Mouse (Mus musculus) hindbrain, embryonic 16.5 days (tissue): ENCODE results near the gene Zfp36l1. TPM values are rescaled to one million over a fixed set of nuclear protein-coding genes. Genes with fewer than 3 reads are reported as not detected.

ENCODE experiments used
- ATAC-seq: fragments of 200-750 bp; cut with Nextera tagmentation; 2 replicates; pipeline ENCODE4 v1.8.0; 2017; ENCODE audit warnings: moderate TSS enrichment, moderate library complexity
- H3K27ac ChIP-seq: fragments of 300-500 bp; sonication (generic); 2 replicates; pipeline ENCODE4 v1.5.1; 2014; ENCODE audit warnings: low read depth, mild to moderate bottlenecking, control low read depth, low read length, moderate library complexity
- H3K27me3 ChIP-seq: fragments of 300-500 bp; sonication (generic); replicated peaks from 2 replicates; pipeline ENCODE4 v1.6.1; 2014; ENCODE audit warnings: low read length; ENCODE audit not compliant: control insufficient read depth, insufficient read depth
- H3K36me3 ChIP-seq: fragments of 300-500 bp; sonication (generic); 2 replicates; pipeline ENCODE4 v1.6.1; 2014; ENCODE audit warnings: mild to moderate bottlenecking, low read length, moderate library complexity, mixed read lengths; ENCODE audit not compliant: control insufficient read depth, insufficient read depth
- H3K4me1 ChIP-seq: fragments of 300-500 bp; sonication (generic); 2 replicates; pipeline ENCODE4 v1.6.1; 2014; ENCODE audit warnings: low read depth, low read length; ENCODE audit not compliant: control insufficient read depth, insufficient read depth
- H3K4me2 ChIP-seq: fragments of 300-500 bp; sonication (generic); 2 replicates; pipeline ENCODE4 v1.6.1; 2014; ENCODE audit warnings: mild to moderate bottlenecking, low read length, control low read depth, moderate library complexity
- H3K4me3 ChIP-seq: fragments of 300-500 bp; sonication (generic); 2 replicates; pipeline ENCODE4 v1.5.1; 2014; ENCODE audit warnings: mild to moderate bottlenecking, low read length, control low read depth, moderate library complexity
- H3K9ac ChIP-seq: fragments of 300-500 bp; sonication (generic); 2 replicates; pipeline ENCODE4 v1.6.1; 2014; ENCODE audit warnings: low read depth, mild to moderate bottlenecking, control low read depth, low read length, moderate library complexity
- H3K9me3 ChIP-seq: fragments of 300-500 bp; sonication (generic); 2 replicates; pipeline ENCODE4 v1.6.1; 2014; ENCODE audit warnings: mild to moderate bottlenecking, low read length, moderate library complexity; ENCODE audit not compliant: control insufficient read depth
- WGBS: fragments of 180-500 bp; shearing (Covaris S2); extraction: QIAGEN DNeasy Blood & Tissue Kit; methylation state at CpG from one replicate; pipeline ENCODE4 v1.1.7; 2014; 5-methylcytosine and 5-hydroxymethylcytosine counted together
- polyA plus RNA-seq: library from polyadenylated mRNA; unstranded; fragments of >200 nt; fragmentation: Nextera tagmentation; extraction: Ambion mirVana; gene quantifications from 2 replicates; pipeline ENCODE4 v1.2.1, GENCODE M21; 2015

The Zfp36l1 gene
- polyA plus RNA-seq, 1 experiment from 2014 or later, result 38.0 TPM

DNA sequence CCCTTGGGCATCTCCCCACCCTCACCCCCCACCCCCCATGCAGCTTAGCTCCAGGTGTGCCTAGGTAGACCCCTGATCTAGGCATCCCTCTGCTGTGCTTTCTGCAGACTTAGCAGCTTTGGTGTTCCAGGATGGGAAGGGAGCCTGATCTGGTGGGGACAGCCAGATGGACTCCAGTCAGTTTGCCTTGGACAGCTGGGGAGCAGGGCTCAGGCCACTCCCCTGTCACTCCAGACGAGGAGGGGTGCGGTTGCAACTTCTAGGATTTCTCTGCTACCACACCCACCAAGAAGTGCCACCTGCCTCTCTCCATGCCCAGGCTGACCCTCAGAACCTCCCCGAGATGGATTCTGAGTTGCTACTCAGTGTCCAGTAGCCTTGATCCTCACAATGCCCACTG is 11.4 kb upstream of the Zfp36l1 start:
- Histone ChIP-seq H3K4me1 (peaks cover 10% of the 10 kb centered on the region), H3K36me3 (no peaks in the 10 kb centered on the region), H3K9me3 (no peaks in the 10 kb centered on the region), H3K4me2 (no peak overlapping the region), H3K27ac (no peak overlapping the region; the same call in 1 of the 2 replicates), H3K4me3 (no peak overlapping the region), H3K9ac (no peak overlapping the region), H3K27me3 (no peaks in the 10 kb centered on the region)
- WGBS, result 57% methylated on average over 3 of the region's 3 CpGs
- no peak for ATAC-seq

GRCm38 (mm10) chr12:80123227-80123803 is 10.5 kb upstream of the Zfp36l1 start:
- Histone ChIP-seq H3K27ac (peak overlapping the region; percentile 59; the same call in 1 of the 2 replicates), H3K4me1 (peaks cover 10% of the 10 kb centered on the region), H3K9me3 (no peaks in the 10 kb centered on the region), H3K36me3 (no peaks in the 10 kb centered on the region), H3K27me3 (no peaks in the 10 kb centered on the region), H3K4me3 (no peak overlapping the region), H3K4me2 (no peak overlapping the region), H3K9ac (no peak overlapping the region)
- peak; percentile 70; the same call in 1 of the 2 replicates for ATAC-seq
- 33% methylated on average over 4 of the region's 4 CpGs for WGBS

DNA sequence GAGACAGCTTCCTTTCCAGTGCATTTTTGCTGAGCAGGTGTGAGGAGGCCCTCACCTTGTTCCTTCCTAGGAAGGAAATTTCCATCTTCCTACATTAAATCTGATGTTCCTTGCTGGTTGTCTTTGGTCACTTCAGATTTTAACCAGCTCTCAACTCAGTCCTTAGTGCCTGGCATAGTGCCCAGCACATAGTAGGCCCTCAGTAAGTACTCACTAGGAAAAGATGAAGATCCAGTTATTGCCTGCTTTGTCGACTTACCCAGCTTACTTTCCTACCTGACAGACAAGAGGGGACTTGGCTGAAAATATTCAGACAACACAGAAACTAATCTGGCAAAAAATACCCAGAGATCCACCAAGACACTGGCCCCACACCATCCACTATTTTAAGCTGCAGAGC is 8.6 kb upstream of the Zfp36l1 start:
- H3K4me2 ChIP-seq, result no peak overlapping the region
- no peak for ATAC-seq
- 91% methylated on average over 1 of the region's 1 CpGs for WGBS
- no peak overlapping the region for H3K4me3 ChIP-seq
- H3K9ac ChIP-seq, result no peak overlapping the region
- no peak overlapping the region for H3K27ac ChIP-seq
- no peaks in the 10 kb centered on the region for H3K27me3 ChIP-seq
- no peaks in the 10 kb centered on the region for H3K9me3 ChIP-seq
- H3K4me1 ChIP-seq, result peaks cover 13% of the 10 kb centered on the region
- no peaks in the 10 kb centered on the region for H3K36me3 ChIP-seq

GRCm38 (mm10) chr12:80118588-80118987 is 5.8 kb upstream of the Zfp36l1 start:
- Histone ChIP-seq H3K9me3 (no peaks in the 10 kb centered on the region), H3K27ac (no peak overlapping the region), H3K4me2 (no peak overlapping the region), H3K4me1 (peaks cover 25% of the 10 kb centered on the region), H3K27me3 (peaks cover 5% of the 10 kb centered on the region), H3K36me3 (no peaks in the 10 kb centered on the region), H3K9ac (no peak overlapping the region), H3K4me3 (no peak overlapping the region)
- WGBS, result 98% methylated on average over 1 of the region's 1 CpGs
- ATAC-seq, result no peak

GRCm38 (mm10) chr12:80116206-80117112 is 3.6 kb upstream of the Zfp36l1 start:
- Histone ChIP-seq H3K36me3 (no peaks in the 10 kb centered on the region), H3K9me3 (no peaks in the 10 kb centered on the region), H3K27me3 (peaks cover 8% of the 10 kb centered on the region), H3K4me1 (peaks cover 20% of the 10 kb centered on the region), H3K27ac (peak overlapping the region; percentile 86), H3K9ac (peak overlapping the region; percentile 86), H3K4me2 (peak overlapping the region; percentile 97), H3K4me3 (peak overlapping the region; percentile 74)
- 28% methylated on average over 18 of the region's 18 CpGs for WGBS
- no peak for ATAC-seq

DNA sequence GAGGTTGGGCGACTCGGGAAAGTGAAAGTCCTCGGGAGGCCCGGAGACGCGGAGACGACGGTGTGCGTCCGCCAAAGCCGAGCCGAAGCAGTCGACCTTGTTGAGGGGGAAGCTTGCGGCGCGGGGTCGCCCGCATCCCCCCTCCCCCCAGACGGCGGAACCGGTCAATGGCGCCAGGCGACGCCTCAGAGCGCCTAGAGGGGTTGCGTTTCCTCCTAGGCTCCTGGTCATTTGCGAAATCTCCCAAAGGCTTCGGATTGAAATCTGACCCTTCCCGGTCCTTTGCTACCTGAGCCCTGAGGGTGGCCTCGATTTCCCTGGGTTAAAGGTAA is 3.0 kb upstream of the Zfp36l1 start:
- Histone ChIP-seq H3K4me2 (peak overlapping the region; percentile 97), H3K27me3 (peaks cover 8% of the 10 kb centered on the region), H3K27ac (peak overlapping the region; percentile 86), H3K36me3 (no peaks in the 10 kb centered on the region), H3K4me1 (peaks cover 20% of the 10 kb centered on the region), H3K9ac (peak overlapping the region; percentile 86), H3K9me3 (no peaks in the 10 kb centered on the region), H3K4me3 (peak overlapping the region; percentile 74)
- no peak; the same call in 1 of the 2 replicates for ATAC-seq
- WGBS, result under 1% methylated on average over 30 of the region's 30 CpGs

- peak overlapping the region; percentile 86 for H3K9ac ChIP-seq
- H3K27ac ChIP-seq, result peak overlapping the region; percentile 86
- H3K36me3 ChIP-seq, result no peaks in the 10 kb centered on the region
- H3K4me2 ChIP-seq, result peak overlapping the region; percentile 97
- peaks cover 21% of the 10 kb centered on the region for H3K4me1 ChIP-seq
- H3K9me3 ChIP-seq, result no peaks in the 10 kb centered on the region
- peak overlapping the region; percentile 74 for H3K4me3 ChIP-seq
- under 1% methylated on average over 57 of the region's 71 CpGs for WGBS
- H3K27me3 ChIP-seq, result peaks cover 8% of the 10 kb centered on the region
- peak; percentile 87 for ATAC-seq
Observed at GRCm38 (mm10) chr12:80115142-80115862, 2.5 kb upstream of the Zfp36l1 start.

DNA sequence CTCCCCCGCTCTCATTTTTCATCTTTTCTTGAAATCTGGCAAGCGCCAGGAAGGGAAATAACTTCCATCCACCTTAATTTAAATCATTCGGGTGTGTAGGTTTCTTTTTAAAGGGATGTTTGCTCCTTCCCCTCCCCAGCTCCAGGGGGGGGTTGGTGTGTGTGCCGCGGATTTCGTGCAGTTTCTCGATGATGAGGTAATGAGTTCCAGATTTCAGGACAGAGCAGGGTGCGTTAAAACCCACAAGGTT is 2.0 kb upstream of the Zfp36l1 start:
- Histone ChIP-seq H3K36me3 (no peaks in the 10 kb centered on the region), H3K9me3 (no peaks in the 10 kb centered on the region), H3K9ac (peak overlapping the region; percentile 86), H3K4me3 (peak overlapping the region; percentile 74), H3K27ac (peak overlapping the region; percentile 86), H3K4me2 (peak overlapping the region; percentile 97), H3K27me3 (peaks cover 8% of the 10 kb centered on the region), H3K4me1 (peaks cover 22% of the 10 kb centered on the region)
- under 1% methylated on average over 8 of the region's 8 CpGs for WGBS
- no peak for ATAC-seq
